Mouse (Mus musculus) neural tube, embryonic 13.5 days (tissue): ENCODE measurements around the gene AU021092. TPM values are rescaled to one million over a fixed set of nuclear protein-coding genes. Genes with fewer than 3 reads are reported as not detected.

ENCODE experiments used
- ATAC-seq: fragments of 200-750 bp; cut with Nextera tagmentation; 2 replicates; pipeline ENCODE4 v1.8.0; 2017; ENCODE audit warnings: low read depth, mild to moderate bottlenecking, moderate TSS enrichment, moderate library complexity
- H3K27ac ChIP-seq: fragments of 300-500 bp; sonication (generic); replicated peaks from 2 replicates; pipeline ENCODE4 v1.5.1; 2015; ENCODE audit warnings: moderate library complexity, mild to moderate bottlenecking, inconsistent platforms
- H3K27me3 ChIP-seq: fragments of 300-500 bp; sonication (generic); 2 replicates; pipeline ENCODE4 v1.6.1; 2015; ENCODE audit warnings: mild to moderate bottlenecking, inconsistent platforms
- H3K36me3 ChIP-seq: fragments of 300-500 bp; sonication (generic); 2 replicates; pipeline ENCODE4 v1.6.1; 2015; ENCODE audit warnings: mild to moderate bottlenecking, inconsistent platforms
- H3K4me1 ChIP-seq: fragments of 300-500 bp; sonication (generic); replicated peaks from 2 replicates; pipeline ENCODE4 v1.6.1; 2015; ENCODE audit warnings: inconsistent platforms
- H3K4me2 ChIP-seq: fragments of 300-500 bp; sonication (generic); 2 replicates; pipeline ENCODE4 v1.6.1; 2015; ENCODE audit warnings: inconsistent platforms, mild to moderate bottlenecking, moderate library complexity
- H3K4me3 ChIP-seq: fragments of 300-500 bp; sonication (generic); 2 replicates; pipeline ENCODE4 v1.5.1; 2015; ENCODE audit warnings: mild to moderate bottlenecking, inconsistent platforms
- H3K9ac ChIP-seq: fragments of 300-500 bp; sonication (generic); 2 replicates; pipeline ENCODE4 v1.6.1; 2015; ENCODE audit warnings: moderate library complexity, mild to moderate bottlenecking, inconsistent platforms
- H3K9me3 ChIP-seq: fragments of 300-500 bp; sonication (generic); 2 replicates; pipeline ENCODE4 v1.6.1; 2016; ENCODE audit warnings: inconsistent platforms
- WGBS: fragments of 180-500 bp; shearing (Covaris S2); methylation state at CpG from one replicate; pipeline ENCODE4 v1.1.7; 2015; 5-methylcytosine and 5-hydroxymethylcytosine counted together
- polyA plus RNA-seq: library from polyadenylated mRNA; unstranded; fragments of >200 nt; fragmentation: Nextera tagmentation; extraction: Ambion mirVana; gene quantifications from 2 replicates; pipeline ENCODE4 v1.2.1, GENCODE M21; 2015

AU021092 gene
- polyA plus RNA-seq, result 9.9 and 10.9 TPM in 2 replicates

GRCm38 (mm10) chr16:5222140-5222539, at the start of gene AU021092:
AU021092 (minus strand) TSS chr16:5222299.
- 73% methylated on average over 6 of the region's 6 CpGs for WGBS

GRCm38 (mm10) chr16:5271411-5272035, 49.4 kb upstream of the AU021092 start:
- H3K9ac ChIP-seq, result no peak overlapping the region
- no peaks in the 10 kb centered on the region for H3K27me3 ChIP-seq
- H3K4me1 ChIP-seq, result no peaks in the 10 kb centered on the region
- H3K27ac ChIP-seq, result no peak overlapping the region
- H3K36me3 ChIP-seq, result no peaks in the 10 kb centered on the region
- no peak overlapping the region for H3K4me2 ChIP-seq
- ATAC-seq, result no peak; the same call in 1 of the 2 replicates
- WGBS, result 84% methylated on average over 4 of the region's 4 CpGs
- 0 out of 2 replicates have a peak, but pooled peaks cover under 1% of the 10 kb centered on the region for H3K9me3 ChIP-seq
- no peak overlapping the region for H3K4me3 ChIP-seq

More at GRCm38 (mm10) chr16:5222140-5222539, at the start of gene AU021092:
- no peak within 1 kb of the TSS for H3K9ac ChIP-seq
- H3K27ac ChIP-seq, result no peak within 1 kb of the TSS
- no peak within 1 kb of the TSS for H3K4me2 ChIP-seq
- no peaks in the 10 kb centered on the region for H3K36me3 ChIP-seq
- peaks cover 3% of the 10 kb centered on the region; the same call in 1 of the 2 replicates for H3K27me3 ChIP-seq
- H3K9me3 ChIP-seq, result no peaks in the 10 kb centered on the region
- H3K4me3 ChIP-seq, result no peak within 1 kb of the TSS
- no peaks in the 10 kb centered on the region for H3K4me1 ChIP-seq
- ATAC-seq, result no peak

GRCm38 (mm10) chr16:5263926-5264325, 41.8 kb upstream of the AU021092 start:
- Histone ChIP-seq H3K9ac (no peak overlapping the region), H3K4me3 (no peak overlapping the region), H3K4me1 (no peaks in the 10 kb centered on the region), H3K36me3 (no peaks in the 10 kb centered on the region), H3K27me3 (no peaks in the 10 kb centered on the region), H3K9me3 (peaks cover 11% of the 10 kb centered on the region; the same call in 1 of the 2 replicates), H3K4me2 (no peak overlapping the region), H3K27ac (no peak overlapping the region)
- 85% methylated on average over 7 of the region's 7 CpGs for WGBS
- ATAC-seq, result no peak

- H3K27me3 ChIP-seq, result no peaks in the 10 kb centered on the region
- H3K9me3 ChIP-seq, result peaks cover 11% of the 10 kb centered on the region; the same call in 1 of the 2 replicates
- no peak overlapping the region for H3K9ac ChIP-seq
- H3K4me2 ChIP-seq, result no peak overlapping the region
- ATAC-seq, result no peak
- no peaks in the 10 kb centered on the region for H3K4me1 ChIP-seq
- H3K36me3 ChIP-seq, result no peaks in the 10 kb centered on the region
- 74% methylated on average over 8 of the region's 8 CpGs for WGBS
- H3K4me3 ChIP-seq, result no peak overlapping the region
- no peak overlapping the region for H3K27ac ChIP-seq
Observed at GRCm38 (mm10) chr16:5263156-5263555, 41.1 kb upstream of the AU021092 start.

GRCm38 (mm10) chr16:5255779-5256496, 33.8 kb upstream of the AU021092 start, which contains the start of gene Eef2kmt:
Eef2kmt (minus strand) TSS chr16:5255983.
- H3K4me2 ChIP-seq, result peak within 1 kb of the TSS; percentile 81
- no peaks in the 10 kb centered on the region for H3K27me3 ChIP-seq
- no peaks in the 10 kb centered on the region for H3K36me3 ChIP-seq
- 2% methylated on average over 57 of the region's 57 CpGs for WGBS
- H3K4me3 ChIP-seq, result peak within 1 kb of the TSS; percentile 58
- H3K4me1 ChIP-seq, result peaks cover 15% of the 10 kb centered on the region
- peak within 1 kb of the TSS; percentile 68 for H3K27ac ChIP-seq
- ATAC-seq, result peak; percentile 97
- no peaks in the 10 kb centered on the region for H3K9me3 ChIP-seq
- H3K9ac ChIP-seq, result peak within 1 kb of the TSS; percentile 74

GRCm38 (mm10) chr16:5255081-5255740, 33.1 kb upstream of the AU021092 start:
- H3K27ac ChIP-seq, result peak overlapping the region; percentile 68
- H3K27me3 ChIP-seq, result no peaks in the 10 kb centered on the region
- no peaks in the 10 kb centered on the region for H3K9me3 ChIP-seq
- peak overlapping the region; percentile 81 for H3K4me2 ChIP-seq
- peak overlapping the region; percentile 74 for H3K9ac ChIP-seq
- peaks cover 15% of the 10 kb centered on the region for H3K4me1 ChIP-seq
- WGBS, result 3% methylated on average over 27 of the region's 27 CpGs
- ATAC-seq, result 0 out of 2 replicates have a peak, but pooled peaks have one; percentile 12
- no peaks in the 10 kb centered on the region for H3K36me3 ChIP-seq
- H3K4me3 ChIP-seq, result peak overlapping the region; percentile 58

GRCm38 (mm10) chr16:5254346-5255025, 32.4 kb upstream of the AU021092 start:
- H3K4me3 ChIP-seq, result peak overlapping the region; percentile 58
- peak overlapping the region; percentile 74; the same call in 1 of the 2 replicates for H3K9ac ChIP-seq
- 6% methylated on average over 15 of the region's 15 CpGs for WGBS
- peak overlapping the region; percentile 81 for H3K4me2 ChIP-seq
- 0 out of 2 replicates have a peak, but pooled peaks have one; percentile 10 for ATAC-seq
- peaks cover 15% of the 10 kb centered on the region for H3K4me1 ChIP-seq
- H3K9me3 ChIP-seq, result no peaks in the 10 kb centered on the region
- H3K27ac ChIP-seq, result 0 out of 2 replicates have a peak overlapping the region, but pooled peaks have one; percentile 28
- no peaks in the 10 kb centered on the region for H3K27me3 ChIP-seq
- peaks cover 4% of the 10 kb centered on the region for H3K36me3 ChIP-seq

GRCm38 (mm10) chr16:5252260-5252659, 30.2 kb upstream of the AU021092 start:
- Histone ChIP-seq H3K4me1 (peaks cover 15% of the 10 kb centered on the region), H3K9ac (no peak overlapping the region), H3K4me3 (no peak overlapping the region), H3K27me3 (no peaks in the 10 kb centered on the region), H3K4me2 (no peak overlapping the region), H3K9me3 (no peaks in the 10 kb centered on the region), H3K36me3 (peaks cover 25% of the 10 kb centered on the region), H3K27ac (no peak overlapping the region)
- WGBS, result 90% methylated on average over 2 of the region's 2 CpGs
- ATAC-seq, result no peak

- H3K27ac ChIP-seq, result no peak overlapping the region
- peaks cover 34% of the 10 kb centered on the region for H3K36me3 ChIP-seq
- no peaks in the 10 kb centered on the region for H3K9me3 ChIP-seq
- H3K4me1 ChIP-seq, result peaks cover 15% of the 10 kb centered on the region
- H3K9ac ChIP-seq, result no peak overlapping the region
- H3K4me3 ChIP-seq, result no peak overlapping the region
- WGBS, result 92% methylated on average over 3 of the region's 3 CpGs
- no peak overlapping the region for H3K4me2 ChIP-seq
- no peaks in the 10 kb centered on the region for H3K27me3 ChIP-seq
- no peak for ATAC-seq
Observed at GRCm38 (mm10) chr16:5250891-5251290, 28.8 kb upstream of the AU021092 start.

- WGBS, result 46% methylated on average over 7 of the region's 7 CpGs
- H3K9ac ChIP-seq, result no peak overlapping the region
- no peaks in the 10 kb centered on the region for H3K27me3 ChIP-seq
- H3K4me1 ChIP-seq, result no peaks in the 10 kb centered on the region
- ATAC-seq, result peak; percentile 74; the same call in 1 of the 2 replicates
- peaks cover 88% of the 10 kb centered on the region for H3K36me3 ChIP-seq
- no peak overlapping the region for H3K27ac ChIP-seq
- no peak overlapping the region for H3K4me3 ChIP-seq
- H3K4me2 ChIP-seq, result no peak overlapping the region
- H3K9me3 ChIP-seq, result no peaks in the 10 kb centered on the region
Observed at GRCm38 (mm10) chr16:5244411-5244810, 22.3 kb upstream of the AU021092 start.

GRCm38 (mm10) chr16:5242882-5243281, 20.8 kb upstream of the AU021092 start:
- ATAC-seq, result no peak
- Histone ChIP-seq H3K4me1 (no peaks in the 10 kb centered on the region), H3K36me3 (peaks cover 86% of the 10 kb centered on the region)

More at GRCm38 (mm10) chr16:5242882-5243281, 20.8 kb upstream of the AU021092 start:
- Histone ChIP-seq H3K9ac (no peak overlapping the region), H3K9me3 (no peaks in the 10 kb centered on the region), H3K4me2 (no peak overlapping the region), H3K4me3 (no peak overlapping the region), H3K27me3 (no peaks in the 10 kb centered on the region), H3K27ac (no peak overlapping the region)
- 88% methylated on average over 6 of the region's 6 CpGs for WGBS
